Mouse (Mus musculus) neutrophil, adult 59 days (primary cell): ENCODE results near the gene Olfr1100. TPM values are rescaled to one million over a fixed set of nuclear protein-coding genes. Genes with fewer than 3 reads are reported as not detected.

ENCODE experiments used
- total RNA-seq, 2 experiments: library from RNA; stranded (reverse); gene quantifications; 1 replicate in 1 of 2; 2 replicates in 1 of 2; pipeline ENCODE4 v1.2.4; 2023

The Olfr1100 gene
- total RNA-seq = not detected

GRCm38 (mm10) chr2:86979854-86980253 lies at the start of gene Olfr1100:
Gene Olfr1100 (minus strand): TSS chr2:86979954.

DNA sequence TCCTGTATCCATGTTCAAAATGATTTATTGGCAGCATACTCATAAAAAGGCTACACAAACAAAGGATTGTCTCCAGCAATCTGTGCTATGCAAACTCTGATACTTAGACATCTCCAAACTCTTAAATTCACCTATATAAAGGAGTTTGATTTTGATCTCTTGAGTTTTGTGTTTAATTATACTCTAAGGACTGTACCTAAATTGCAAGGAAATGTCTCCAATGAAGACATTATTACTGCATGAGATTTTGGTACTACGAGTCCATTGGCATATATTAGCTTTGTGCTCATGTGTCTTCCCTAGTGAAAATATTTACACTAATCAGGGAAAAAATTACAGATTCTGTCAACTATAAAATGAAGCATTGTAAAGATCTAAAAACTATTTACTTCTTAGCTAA lies 47.2 kb upstream of the Olfr1100 start, which contains the start of gene Olfr1104:
Olfr1104 (minus strand) TSS at position 101 of the 400 bp plus-strand sequence.

GRCm38 (mm10) chr2:86998098-86998497 lies 18.3 kb upstream of the Olfr1100 start, which contains the start of gene Olfr1102:
Gene Olfr1102 (plus strand): TSS chr2:86998398.

GRCm38 (mm10) chr2:86991121-86991520 lies 11.4 kb upstream of the Olfr1100 start, which contains the start of gene Olfr1101:
Gene Olfr1101 (minus strand): TSS chr2:86991221.

GRCm38 (mm10) chr2:86960593-86960992 lies 19.2 kb downstream of the Olfr1100 start, which contains the start of gene Olfr1099:
Gene Olfr1099 (minus strand): TSS chr2:86960693.

Other genes with a start within 250 kb of the Olfr1100 start
- not detected for gene Olfr1089, start 246.3 kb downstream of the Olfr1100 start, total RNA-seq
- gene Olfr1090, start 221.0 kb downstream of the Olfr1100 start, total RNA-seq = not detected
- not detected for gene Olfr1093, start 197.5 kb downstream of the Olfr1100 start, total RNA-seq
- gene Olfr141, start 169.9 kb downstream of the Olfr1100 start, total RNA-seq = not detected
- not detected for gene Olfr1094, start 155.3 kb downstream of the Olfr1100 start, total RNA-seq
- not detected for gene Olfr1095, start 128.3 kb downstream of the Olfr1100 start, total RNA-seq
- gene Gm13723, start 105.2 kb downstream of the Olfr1100 start, total RNA-seq = not detected
- not detected for gene Olfr1097, start 87.7 kb downstream of the Olfr1100 start, total RNA-seq
- not detected for gene Olfr1098, start 55.4 kb downstream of the Olfr1100 start, total RNA-seq
- gene Olfr1099, start 19.3 kb downstream of the Olfr1100 start, total RNA-seq = not detected
- not detected for gene Olfr1101, start 11.3 kb upstream of the Olfr1100 start, total RNA-seq
- not detected for gene Olfr1102, start 18.4 kb upstream of the Olfr1100 start, total RNA-seq
- gene Olfr1104, start 47.1 kb upstream of the Olfr1100 start, total RNA-seq = not detected
- not detected for gene Olfr1105, start 56.6 kb upstream of the Olfr1100 start, total RNA-seq
- not detected for gene Olfr1106, start 72.3 kb upstream of the Olfr1100 start, total RNA-seq
- gene Olfr1107, start 95.9 kb upstream of the Olfr1100 start, total RNA-seq = not detected
- not detected for gene Olfr1109, start 116.1 kb upstream of the Olfr1100 start, total RNA-seq
- not detected for gene Olfr259, start 134.6 kb upstream of the Olfr1100 start, total RNA-seq
- gene Olfr1110, start 160.3 kb upstream of the Olfr1100 start, total RNA-seq = not detected
- not detected for gene Olfr1111, start 172.7 kb upstream of the Olfr1100 start, total RNA-seq
- not detected for gene Olfr1112, start 207.8 kb upstream of the Olfr1100 start, total RNA-seq
- not detected for gene Olfr1113, start 229.0 kb upstream of the Olfr1100 start, total RNA-seq